Mouse (Mus musculus) cerebellum, adult 9-11 months (tissue): ENCODE data around the gene Sgsm2.

Experiments
- DNase-seq: peaks from one replicate; pipeline ENCODE4 v3.0.0; 2022

The Sgsm2 gene

GRCm38 (mm10) chr11:74880999-74881398 lies 15.9 kb downstream of the Sgsm2 start:
- DNase-seq, result no peak

- DNase-seq, result peak; percentile 82
Measured at GRCm38 (mm10) chr11:74876801-74877200, 20.1 kb downstream of the Sgsm2 start.

- peak; percentile 74 for DNase-seq
Measured at GRCm38 (mm10) chr11:74874630-74875029, 22.2 kb downstream of the Sgsm2 start.

- DNase-seq, result no peak
Measured at GRCm38 (mm10) chr11:74870991-74871622, 25.8 kb downstream of the Sgsm2 start.

- no peak for DNase-seq
Measured at GRCm38 (mm10) chr11:74870544-74870943, 26.3 kb downstream of the Sgsm2 start.

GRCm38 (mm10) chr11:74869603-74870002 lies 27.3 kb downstream of the Sgsm2 start:
- DNase-seq, result no peak

- peak; percentile 74 for DNase-seq
Measured at GRCm38 (mm10) chr11:74868046-74868760, 28.7 kb downstream of the Sgsm2 start.

GRCm38 (mm10) chr11:74867181-74867580 lies 29.7 kb downstream of the Sgsm2 start:
- DNase-seq, result peak; percentile 97

GRCm38 (mm10) chr11:74866640-74867039 lies 30.2 kb downstream of the Sgsm2 start:
- DNase-seq, result peak; percentile 95

- DNase-seq, result peak; percentile 52
Measured at GRCm38 (mm10) chr11:74865252-74865651, 31.6 kb downstream of the Sgsm2 start.

GRCm38 (mm10) chr11:74864421-74864820 lies 32.4 kb downstream of the Sgsm2 start:
- no peak for DNase-seq

- DNase-seq, result no peak
Measured at GRCm38 (mm10) chr11:74863471-74863870, 33.4 kb downstream of the Sgsm2 start.

GRCm38 (mm10) chr11:74862129-74862528 lies 34.7 kb downstream of the Sgsm2 start:
- no peak for DNase-seq

GRCm38 (mm10) chr11:74857756-74858155 lies 39.1 kb downstream of the Sgsm2 start:
- DNase-seq, result no peak

- DNase-seq, result no peak
Measured at GRCm38 (mm10) chr11:74850998-74851661, 45.7 kb downstream of the Sgsm2 start.

GRCm38 (mm10) chr11:74847919-74848521 lies 48.8 kb downstream of the Sgsm2 start:
- peak; percentile 81 for DNase-seq

- DNase-seq, result no peak
Measured at GRCm38 (mm10) chr11:74845784-74846183, 51.1 kb downstream of the Sgsm2 start.

- no peak for DNase-seq
Measured at GRCm38 (mm10) chr11:74843761-74844160, 53.1 kb downstream of the Sgsm2 start.

- peak; percentile 67 for DNase-seq
Measured at GRCm38 (mm10) chr11:74843435-74843714, 53.5 kb downstream of the Sgsm2 start.

GRCm38 (mm10) chr11:74842656-74843434 lies 54.0 kb downstream of the Sgsm2 start:
- peak; percentile 67 for DNase-seq

- DNase-seq, result no peak
Measured at GRCm38 (mm10) chr11:74842045-74842444, 54.8 kb downstream of the Sgsm2 start.

GRCm38 (mm10) chr11:74841366-74841765 lies 55.5 kb downstream of the Sgsm2 start:
- peak; percentile 59 for DNase-seq

- DNase-seq, result no peak
Measured at GRCm38 (mm10) chr11:74840739-74841138, 56.1 kb downstream of the Sgsm2 start.
